In the genomic region with DNA sequence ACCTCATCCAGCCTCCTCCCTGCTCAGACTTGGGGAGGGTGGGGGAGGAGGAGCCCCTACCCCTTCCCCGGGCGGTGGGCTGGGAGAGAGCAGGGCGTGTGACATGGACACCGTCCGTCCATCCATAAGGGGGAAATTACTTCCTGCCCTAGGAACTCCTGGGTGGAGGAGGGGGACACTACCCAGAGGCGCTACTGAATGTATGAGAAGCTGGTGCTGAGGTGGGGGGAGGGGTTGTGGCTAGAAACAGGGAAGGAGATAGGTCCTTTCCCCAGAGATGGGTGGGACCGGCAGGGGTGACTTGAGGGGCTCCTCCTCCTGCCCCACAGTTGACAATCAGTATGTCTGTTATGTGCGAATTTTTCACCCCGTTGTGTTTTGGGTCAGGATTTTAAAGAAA, we compare ENCODE assay signal across 8 mouse cellular contexts. TPM values are rescaled to one million over a fixed set of nuclear protein-coding genes. Genes with fewer than 3 reads are reported as not detected.
A peak's percentile ranks its signal among the peaks of the same experiment; 100 is the strongest.
DNase-seq lines count a peak whose midpoint lies in the region; ATAC-seq and TF ChIP-seq lines count a peak whose summit lies in the region.

No protein-coding gene starts in this region.

- TF ChIP-seq CTCF in olfactory bulb, adult 2 months (IDR thresholded peaks at IDR 0.05; ENCODE audit: insufficient read depth, low read depth, low read length): no peak

- peak; percentile 20; the same call in 1 of the 2 replicates for TF ChIP-seq POLR2A in olfactory bulb, adult 2 months (IDR thresholded peaks at IDR 0.05; ENCODE audit: insufficient read depth, low read depth, low read length)

- H3K9ac ChIP-seq in forebrain, embryonic 11.5 days (ENCODE audit: low read length): peak overlapping the region; percentile 32
- peak overlapping the region; percentile 35; the same call in 1 of the 2 replicates for H3K9ac ChIP-seq in hindbrain, embryonic 12.5 days
- peak overlapping the region; percentile 78 for H3K9ac ChIP-seq in liver, embryonic 12.5 days

- no peaks in the 10 kb centered on the region for H3K27me3 ChIP-seq in forebrain, embryonic 11.5 days (ENCODE audit: control insufficient read depth, insufficient read depth, low read length)
- no peaks in the 10 kb centered on the region for H3K27me3 ChIP-seq in hindbrain, embryonic 12.5 days
- H3K27me3 ChIP-seq in liver, embryonic 12.5 days (replicated peaks): no peaks in the 10 kb centered on the region

- ATAC-seq in forebrain, embryonic 11.5 days (replicated peaks; ENCODE audit: low FRiP score): peak; percentile 54; the same call in 1 of the 2 replicates
- peak; percentile 58 for ATAC-seq in hindbrain, embryonic 12.5 days (ENCODE audit: low FRiP score)
- ATAC-seq in liver, embryonic 12.5 days: peak; percentile 76

- H3K4me2 ChIP-seq in forebrain, embryonic 11.5 days (ENCODE audit: low read depth, low read length, severe bottlenecking): 0 out of 2 replicates have a peak overlapping the region, but pooled peaks have one; percentile 18
- peak overlapping the region; percentile 42; the same call in 1 of the 2 replicates for H3K4me2 ChIP-seq in hindbrain, embryonic 12.5 days (replicated peaks)
- H3K4me2 ChIP-seq in liver, embryonic 12.5 days: peak overlapping the region; percentile 78

- H3K9me3 ChIP-seq in forebrain, embryonic 11.5 days (ENCODE audit: control insufficient read depth, low read length): no peaks in the 10 kb centered on the region
- H3K9me3 ChIP-seq in hindbrain, embryonic 12.5 days (replicated peaks): no peaks in the 10 kb centered on the region
- no peaks in the 10 kb centered on the region for H3K9me3 ChIP-seq in liver, embryonic 12.5 days (replicated peaks)

- H3K4me1 ChIP-seq in forebrain, embryonic 11.5 days (replicated peaks; ENCODE audit: control insufficient read depth, insufficient read depth, low read length): peaks cover 26% of the 10 kb centered on the region
- H3K4me1 ChIP-seq in hindbrain, embryonic 12.5 days: peaks cover 44% of the 10 kb centered on the region
- H3K4me1 ChIP-seq in liver, embryonic 12.5 days: peaks cover 94% of the 10 kb centered on the region
- peaks cover 75% of the 10 kb centered on the region for H3K4me1 ChIP-seq in olfactory bulb, adult 2 months (ENCODE audit: control insufficient read depth, insufficient read depth, low read length)

- no peaks in the 10 kb centered on the region for H3K36me3 ChIP-seq in forebrain, embryonic 11.5 days (ENCODE audit: control insufficient read depth, insufficient read depth, low read length)
- H3K36me3 ChIP-seq in hindbrain, embryonic 12.5 days: peaks cover 56% of the 10 kb centered on the region
- peaks cover 61% of the 10 kb centered on the region for H3K36me3 ChIP-seq in liver, embryonic 12.5 days

- peak overlapping the region; percentile 25 for H3K27ac ChIP-seq in forebrain, embryonic 11.5 days (ENCODE audit: low read depth, low read length)
- peak overlapping the region; percentile 86 for H3K27ac ChIP-seq in hindbrain, embryonic 12.5 days
- H3K27ac ChIP-seq in liver, embryonic 12.5 days: peak overlapping the region; percentile 94
- no peak overlapping the region for H3K27ac ChIP-seq in olfactory bulb, adult 2 months (ENCODE audit: insufficient read depth, low read depth, low read length)

- no peak overlapping the region for H3K4me3 ChIP-seq in forebrain, embryonic 11.5 days (ENCODE audit: low read depth, low read length)
- no peak overlapping the region for H3K4me3 ChIP-seq in hindbrain, embryonic 12.5 days
- H3K4me3 ChIP-seq in liver, embryonic 12.5 days: peak overlapping the region; percentile 60
- H3K4me3 ChIP-seq in olfactory bulb, adult 2 months (ENCODE audit: insufficient read depth, low read depth, low read length): no peak overlapping the region

- WGBS in forebrain, embryonic 11.5 days: 31% methylated on average over 9 of the region's 9 CpGs
- WGBS in hindbrain, embryonic 12.5 days: 20% methylated on average over 9 of the region's 9 CpGs
- 3% methylated on average over 9 of the region's 9 CpGs for WGBS in liver, embryonic 12.5 days (ENCODE audit: insufficient replicate concordance)
- WGBS in olfactory bulb, adult 2 months: 31% methylated on average over 9 of the region's 9 CpGs

- peak; percentile 40 to 53 for DNase-seq in layer of hippocampus, postnatal 25 days (ENCODE audit: extremely low spot score in 1 of 2, low spot score in 1 of 2)
- no peak for DNase-seq in layer of hippocampus, postnatal 14 days (ENCODE audit: low spot score in 2 of 2)
- peak; percentile 64 for DNase-seq in adipocyte (ENCODE audit: low spot score)
- DNase-seq in forebrain, embryonic 11.5 days (ENCODE audit: low spot score): peak; percentile 65
- no peak for DNase-seq in urinary bladder, adult 2 months (ENCODE audit: low spot score)

RNA-seq across cellular contexts. Expression of a gene that starts 7.9 kb away (rescaled TPM):
- total RNA-seq in layer of hippocampus, postnatal 25 days (2021): 10 to 100 TPM; 78.1 to 92.2 TPM
- total RNA-seq in layer of hippocampus, postnatal 14 days (2021): 10 to 100 TPM; 53.3 to 65.3 TPM
- 1.0 and 1.6 TPM in 2 replicates for polyA plus RNA-seq in forebrain, embryonic 11.5 days (2014; fragmentation: Nextera tagmentation; extraction: Ambion mirVana)
- polyA plus RNA-seq in hindbrain, embryonic 12.5 days (2016; fragmentation: Nextera tagmentation; extraction: Ambion mirVana): 1.2 and 1.3 TPM in 2 replicates
- polyA plus RNA-seq in liver, embryonic 12.5 days (2016; fragmentation: Nextera tagmentation; extraction: Ambion mirVana): 1.3 and 1.4 TPM in 2 replicates
- polyA plus RNA-seq in olfactory bulb, adult 2 months (2012; ENCODE audit: insufficient read depth, insufficient read length, low replicate concordance, missing spikeins): not detected in 2 replicates
- polyA plus RNA-seq in urinary bladder, adult 2 months (2012; rRNA removed): 119 and 219 TPM in 2 replicates

RNA-seq across cellular contexts. Expression of a gene that starts 26.8 kb away (rescaled TPM):
- total RNA-seq in layer of hippocampus, postnatal 25 days (2021): 1,000 to 10,000 TPM; 1,027 to 1,094 TPM
- 1,000 to 10,000 TPM; 1,264 to 1,291 TPM for total RNA-seq in layer of hippocampus, postnatal 14 days (2021)
- polyA plus RNA-seq in forebrain, embryonic 11.5 days (2014; fragmentation: Nextera tagmentation; extraction: Ambion mirVana): 35.9 and 36.9 TPM in 2 replicates
- polyA plus RNA-seq in hindbrain, embryonic 12.5 days (2016; fragmentation: Nextera tagmentation; extraction: Ambion mirVana): 67.2 and 68.4 TPM in 2 replicates
- polyA plus RNA-seq in liver, embryonic 12.5 days (2016; fragmentation: Nextera tagmentation; extraction: Ambion mirVana): 13.0 and 13.3 TPM in 2 replicates
- 251 and 495 TPM in 2 replicates for polyA plus RNA-seq in olfactory bulb, adult 2 months (2012; ENCODE audit: insufficient read depth, insufficient read length, low replicate concordance, missing spikeins)
- 62.2 and 88.1 TPM in 2 replicates for polyA plus RNA-seq in urinary bladder, adult 2 months (2012; rRNA removed)

RNA-seq across cellular contexts. Expression of a gene that starts 28.0 kb away (rescaled TPM):
- total RNA-seq in layer of hippocampus, postnatal 25 days (2021): 100 to 1,000 TPM; 170 to 176 TPM
- total RNA-seq in layer of hippocampus, postnatal 14 days (2021): 100 to 1,000 TPM; 149 to 161 TPM
- polyA plus RNA-seq in forebrain, embryonic 11.5 days (2014; fragmentation: Nextera tagmentation; extraction: Ambion mirVana): 24.0 and 28.4 TPM in 2 replicates
- 38.8 and 40.4 TPM in 2 replicates for polyA plus RNA-seq in hindbrain, embryonic 12.5 days (2016; fragmentation: Nextera tagmentation; extraction: Ambion mirVana)
- 11.5 and 11.7 TPM in 2 replicates for polyA plus RNA-seq in liver, embryonic 12.5 days (2016; fragmentation: Nextera tagmentation; extraction: Ambion mirVana)
- polyA plus RNA-seq in olfactory bulb, adult 2 months (2012; ENCODE audit: insufficient read depth, insufficient read length, low replicate concordance, missing spikeins): 206 and 252 TPM in 2 replicates
- 57.0 and 58.7 TPM in 2 replicates for polyA plus RNA-seq in urinary bladder, adult 2 months (2012; rRNA removed)

RNA-seq across cellular contexts. Expression of a gene that starts 37.4 kb away (rescaled TPM):
- total RNA-seq in layer of hippocampus, postnatal 25 days (2021): 10 to 100 TPM; 53.3 to 60.6 TPM
- total RNA-seq in layer of hippocampus, postnatal 14 days (2021): 10 to 100 TPM; 56.7 to 59.7 TPM
- 59.9 and 63.2 TPM in 2 replicates for polyA plus RNA-seq in forebrain, embryonic 11.5 days (2014; fragmentation: Nextera tagmentation; extraction: Ambion mirVana)
- polyA plus RNA-seq in hindbrain, embryonic 12.5 days (2016; fragmentation: Nextera tagmentation; extraction: Ambion mirVana): 62.5 and 66.5 TPM in 2 replicates
- 26.4 and 29.7 TPM in 2 replicates for polyA plus RNA-seq in liver, embryonic 12.5 days (2016; fragmentation: Nextera tagmentation; extraction: Ambion mirVana)
- polyA plus RNA-seq in olfactory bulb, adult 2 months (2012; ENCODE audit: insufficient read depth, insufficient read length, low replicate concordance, missing spikeins): not detected in 2 replicates
- 24.7 and 29.5 TPM in 2 replicates for polyA plus RNA-seq in urinary bladder, adult 2 months (2012; rRNA removed)

RNA-seq across cellular contexts. Expression of a gene that starts 38.0 kb away (rescaled TPM):
- total RNA-seq in layer of hippocampus, postnatal 25 days (2021): 100 to 1,000 TPM; 118 to 130 TPM
- 100 to 1,000 TPM; 109 to 110 TPM for total RNA-seq in layer of hippocampus, postnatal 14 days (2021)
- 75.9 and 76.6 TPM in 2 replicates for polyA plus RNA-seq in forebrain, embryonic 11.5 days (2014; fragmentation: Nextera tagmentation; extraction: Ambion mirVana)
- polyA plus RNA-seq in hindbrain, embryonic 12.5 days (2016; fragmentation: Nextera tagmentation; extraction: Ambion mirVana): 85.0 and 86.9 TPM in 2 replicates
- polyA plus RNA-seq in liver, embryonic 12.5 days (2016; fragmentation: Nextera tagmentation; extraction: Ambion mirVana): 42.0 and 43.7 TPM in 2 replicates
- not detected in 2 replicates for polyA plus RNA-seq in olfactory bulb, adult 2 months (2012; ENCODE audit: insufficient read depth, insufficient read length, low replicate concordance, missing spikeins)
- 29.6 and 32.8 TPM in 2 replicates for polyA plus RNA-seq in urinary bladder, adult 2 months (2012; rRNA removed)

Comparison
In these comparisons a context has a peak if more than half of its experiments do, and no peak if none do; other contexts are left out.
1. DNase-seq: peak in layer of hippocampus, postnatal 25 days (2 of 2), adipocyte (single experiment) and forebrain, embryonic 11.5 days (single experiment); none in layer of hippocampus, postnatal 14 days (0 of 2) and urinary bladder, adult 2 months (single experiment).
2. H3K4me2 ChIP-seq: peak in every context shown above with its lines; median percentile 78 in liver, embryonic 12.5 days; 42 in hindbrain, embryonic 12.5 days; 18 in forebrain, embryonic 11.5 days.
3. RNA of a gene that starts 7.9 kb away (polyA plus RNA-seq): 119 to 219 TPM in urinary bladder, adult 2 months; 1.0 to 1.6 TPM in forebrain, embryonic 11.5 days, 1.3 to 1.4 TPM in liver, embryonic 12.5 days, 1.2 to 1.3 TPM in hindbrain, embryonic 12.5 days and not detected in olfactory bulb, adult 2 months; every median in the first group is over 10 times any median in the second.
4. Peak in every context shown above with its lines, with median percentiles within 50 percentile points of each other: ATAC-seq and H3K9ac ChIP-seq.